Mouse (Mus musculus) spleen, adult 2 months (tissue): ENCODE measurements at regions not wholly inside any gene's neighbourhood (a gene's known extent, or its start where the extent isn't known, plus 50 kb on each side); places are given as distances from the start of the nearest gene placed in this dataset.

Experiments used
- CTCF ChIP-seq: fragments of 200-500 bp; IDR thresholded peaks from 2 replicates; pipeline ENCODE4 v1.5.1; 2011; ENCODE audit warnings: mild to moderate bottlenecking, inconsistent platforms; ENCODE audit not compliant: insufficient read depth, insufficient read length, insufficient replicate concordance; ENCODE audit errors: extremely low read depth
- POLR2A ChIP-seq: fragments of 200-500 bp; IDR thresholded peaks from 2 replicates; pipeline ENCODE4 v1.6.1; 2011; ENCODE audit warnings: low read depth, low read length, inconsistent platforms

GRCm38 (mm10) chr2:178567493-178567892 lies 137.2 kb downstream of the Cdh26 start:
- TF ChIP-seq POLR2A (no peak), CTCF (no peak)
